Mouse (Mus musculus) layer of hippocampus, postnatal 14 days (tissue): ENCODE measurements around the gene 9130023H24Rik. TPM values are rescaled to one million over a fixed set of nuclear protein-coding genes. Genes with fewer than 3 reads are reported as not detected.

Experiments
- DNase-seq, 2 experiments: peaks; one replicate each; pipeline ENCODE4 v3.0.0; 2021 to 2022; ENCODE audit warnings: low spot score in 2 of 2, mixed read lengths in 1 of 2
- total RNA-seq, 2 experiments: library from RNA; stranded (reverse); gene quantifications; 2 replicates each; pipeline ENCODE4 v1.2.3; 2021

9130023H24Rik gene
- total RNA-seq, 2 experiments from 2014 or later = 3.6 to 4.1 TPM

DNA sequence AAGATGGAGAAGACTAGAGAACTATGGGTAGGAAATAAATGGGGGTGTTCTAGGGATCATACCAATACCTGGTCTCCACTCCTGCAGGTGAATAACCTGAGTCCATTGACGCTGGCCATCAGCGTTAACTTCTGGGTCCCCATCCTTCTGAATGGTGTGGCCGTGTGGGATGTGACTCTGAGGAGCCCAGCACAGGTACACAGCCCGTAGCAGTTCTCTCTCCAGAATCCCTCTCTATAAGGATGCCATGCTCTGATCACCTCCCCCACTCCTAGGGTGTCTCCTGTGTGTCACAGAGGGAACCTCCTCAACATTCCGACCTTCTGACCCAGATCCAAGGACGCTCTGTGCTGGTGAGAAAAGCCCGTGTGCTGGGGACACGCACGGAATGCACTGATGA is 34.8 kb downstream of the 9130023H24Rik start:
- DNase-seq = no peak

DNA sequence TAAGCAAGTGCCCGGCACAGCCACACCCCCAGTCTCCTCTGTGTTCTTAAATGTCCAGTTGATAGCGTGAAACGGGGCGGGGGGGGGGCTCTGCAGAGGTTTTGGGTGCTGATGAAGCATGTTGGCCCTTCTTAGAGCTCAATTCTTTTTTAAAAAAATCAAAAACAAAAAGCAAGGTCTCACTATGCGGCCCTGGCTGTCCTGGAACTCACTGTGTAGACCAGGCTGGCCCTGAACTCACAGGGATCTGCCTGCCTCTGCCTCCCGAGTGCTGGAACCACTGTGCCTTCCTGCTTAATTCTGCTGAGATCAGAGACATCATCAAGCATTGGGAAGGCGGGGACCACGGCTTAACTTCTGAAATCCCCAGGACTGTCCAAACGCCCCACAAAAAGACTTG is 36.2 kb downstream of the 9130023H24Rik start:
- no peak for DNase-seq

Other genes starting within 250 kb of the 9130023H24Rik start
- 1 to 10 TPM; 1.5 to 4.3 TPM for gene Pycard, start 244.2 kb downstream of the 9130023H24Rik start, total RNA-seq
- gene Trim72, start 234.1 kb downstream of the 9130023H24Rik start, total RNA-seq = under 1 TPM; 0.25 to 0.36 TPM
- 10 to 100 TPM; 11.1 to 13.1 TPM for gene Itgam, start 175.4 kb downstream of the 9130023H24Rik start, total RNA-seq
- gene Gm49368, start 175.3 kb downstream of the 9130023H24Rik start, total RNA-seq = under 1 TPM in 1 of 2 experiments, not detected in 1; 0.12 TPM
- gene Itgax, start 108.5 kb downstream of the 9130023H24Rik start, total RNA-seq = under 1 TPM; 0.26 to 0.39 TPM
- gene Itgad, start 83.7 kb downstream of the 9130023H24Rik start, total RNA-seq = 1 to 10 TPM; 1.1 to 1.4 TPM
- 1 to 10 TPM; 3.5 to 8.1 TPM for gene Cox6a2, start 31.6 kb downstream of the 9130023H24Rik start, total RNA-seq
- 10 to 100 TPM; 10.5 to 13.7 TPM for gene Armc5, start 689 bp downstream of the 9130023H24Rik start, total RNA-seq
- gene Tgfb1i1, start 8.8 kb upstream of the 9130023H24Rik start, total RNA-seq = 10 to 100 TPM; 22.6 to 24.1 TPM
- gene Slc5a2, start 27.6 kb upstream of the 9130023H24Rik start, total RNA-seq = not detected
- 10 to 100 TPM; 23.6 to 24.6 TPM for gene BC017158, start 60.1 kb upstream of the 9130023H24Rik start, total RNA-seq
- gene Rgs10, start 180.7 kb upstream of the 9130023H24Rik start, total RNA-seq = 10 to 100 TPM; 46.5 to 55.4 TPM
- 100 to 1,000 TPM; 105 to 113 TPM for gene Tial1, start 223.7 kb upstream of the 9130023H24Rik start, total RNA-seq